Mouse (Mus musculus): ENCODE measurements at regions not wholly inside any gene's neighbourhood (a gene's known extent, or its start where the extent isn't known, plus 50 kb on each side); places are given as distances from the start of the nearest gene placed in this dataset.
"Not testable (repeated sequence)": the region's sequence is repeated elsewhere in the genome, so short reads cannot be mapped to it uniquely, and the experiment has no call there.

GRCm38 (mm10) chr5:82034776-82035175, 1014.8 kb downstream of the Adgrl3 start:
- no peak overlapping the region for H3K9ac ChIP-seq
- no peak overlapping the region for H3K4me2 ChIP-seq
- no peaks in the 10 kb centered on the region for H3K36me3 ChIP-seq (replicated peaks)
- H3K9me3 ChIP-seq, result no peaks in the 10 kb centered on the region
- H3K27me3 ChIP-seq (replicated peaks), result no peaks in the 10 kb centered on the region
- no peaks in the 10 kb centered on the region for H3K4me1 ChIP-seq
- H3K4me3 ChIP-seq, result no peak overlapping the region
- no peak overlapping the region for H3K27ac ChIP-seq
- 92% methylated on average over 7 of the region's 7 CpGs for WGBS
- ATAC-seq (replicated peaks), result no peak

- 79% methylated on average over 2 of the region's 2 CpGs for WGBS
- no peak overlapping the region for H3K4me2 ChIP-seq
- H3K4me1 ChIP-seq, result no peaks in the 10 kb centered on the region
- H3K9ac ChIP-seq, result no peak overlapping the region
- no peaks in the 10 kb centered on the region for H3K27me3 ChIP-seq (replicated peaks)
- no peak overlapping the region for H3K27ac ChIP-seq
- H3K36me3 ChIP-seq (replicated peaks), result no peaks in the 10 kb centered on the region
- H3K9me3 ChIP-seq, result no peaks in the 10 kb centered on the region
- no peak overlapping the region for H3K4me3 ChIP-seq
- no peak for ATAC-seq (replicated peaks)
Observed at GRCm38 (mm10) chr5:82046106-82046505, 1026.2 kb downstream of the Adgrl3 start.

GRCm38 (mm10) chr5:82059108-82059838, 1039.3 kb downstream of the Adgrl3 start:
- Histone ChIP-seq H3K36me3 (replicated peaks) (no peaks in the 10 kb centered on the region), H3K9ac (no peak overlapping the region), H3K27ac (no peak overlapping the region), H3K4me1 (no peaks in the 10 kb centered on the region), H3K4me3 (no peak overlapping the region), H3K4me2 (no peak overlapping the region), H3K9me3 (no peaks in the 10 kb centered on the region), H3K27me3 (replicated peaks) (no peaks in the 10 kb centered on the region)
- no peak for ATAC-seq (replicated peaks)
- 98% methylated on average over 2 of the region's 2 CpGs for WGBS

GRCm38 (mm10) chr5:82060679-82061078, 1040.7 kb downstream of the Adgrl3 start:
- WGBS, result 69% methylated on average over 1 of the region's 1 CpGs
- H3K27me3 ChIP-seq (replicated peaks), result no peaks in the 10 kb centered on the region
- H3K4me1 ChIP-seq, result no peaks in the 10 kb centered on the region
- H3K9me3 ChIP-seq, result no peaks in the 10 kb centered on the region
- no peaks in the 10 kb centered on the region for H3K36me3 ChIP-seq (replicated peaks)
- no peak overlapping the region for H3K27ac ChIP-seq
- no peak overlapping the region for H3K4me2 ChIP-seq
- H3K4me3 ChIP-seq, result no peak overlapping the region
- ATAC-seq (replicated peaks), result no peak
- no peak overlapping the region for H3K9ac ChIP-seq

GRCm38 (mm10) chr5:82069221-82069620, 1049.3 kb downstream of the Adgrl3 start:
- H3K4me2 ChIP-seq; H3K4me3 ChIP-seq; H3K27ac ChIP-seq; H3K9me3 ChIP-seq; H3K27me3 ChIP-seq (replicated peaks); H3K9ac ChIP-seq; H3K36me3 ChIP-seq (replicated peaks); H3K4me1 ChIP-seq; ATAC-seq (replicated peaks): not testable (repeated sequence)
- 88% methylated on average over 13 of the region's 13 CpGs for WGBS

GRCm38 (mm10) chr5:82089401-82089800, 1069.5 kb downstream of the Adgrl3 start:
- Histone ChIP-seq H3K4me3 (no peak overlapping the region), H3K27ac (no peak overlapping the region), H3K27me3 (replicated peaks) (no peaks in the 10 kb centered on the region), H3K9ac (no peak overlapping the region), H3K36me3 (replicated peaks) (no peaks in the 10 kb centered on the region), H3K9me3 (no peaks in the 10 kb centered on the region), H3K4me1 (no peaks in the 10 kb centered on the region), H3K4me2 (no peak overlapping the region)
- 78% methylated on average over 2 of the region's 2 CpGs for WGBS
- ATAC-seq (replicated peaks), result no peak

- no peaks in the 10 kb centered on the region for H3K9me3 ChIP-seq
- H3K27me3 ChIP-seq (replicated peaks), result no peaks in the 10 kb centered on the region
- H3K36me3 ChIP-seq (replicated peaks), result no peaks in the 10 kb centered on the region
- H3K9ac ChIP-seq, result no peak overlapping the region
- no peak for ATAC-seq (replicated peaks)
- no peaks in the 10 kb centered on the region for H3K4me1 ChIP-seq
- H3K4me2 ChIP-seq, result no peak overlapping the region
- H3K4me3 ChIP-seq, result no peak overlapping the region
- H3K27ac ChIP-seq, result no peak overlapping the region
- 88% methylated on average over 6 of the region's 6 CpGs for WGBS
Observed at GRCm38 (mm10) chr5:82103056-82103807, 1083.3 kb downstream of the Adgrl3 start.

- no peak overlapping the region for H3K4me3 ChIP-seq
- ATAC-seq (replicated peaks), result no peak
- H3K27ac ChIP-seq, result no peak overlapping the region
- no peak overlapping the region for H3K4me2 ChIP-seq
- WGBS, result 91% methylated on average over 3 of the region's 3 CpGs
- no peaks in the 10 kb centered on the region for H3K9me3 ChIP-seq
- no peak overlapping the region for H3K9ac ChIP-seq
- H3K36me3 ChIP-seq (replicated peaks), result no peaks in the 10 kb centered on the region
- no peaks in the 10 kb centered on the region for H3K4me1 ChIP-seq
- H3K27me3 ChIP-seq (replicated peaks), result no peaks in the 10 kb centered on the region
Observed at GRCm38 (mm10) chr5:82103857-82104256, 1083.9 kb downstream of the Adgrl3 start.

GRCm38 (mm10) chr5:82125921-82126459, 1106.1 kb downstream of the Adgrl3 start:
- Histone ChIP-seq H3K9ac (no peak overlapping the region), H3K27me3 (replicated peaks) (no peaks in the 10 kb centered on the region), H3K4me3 (no peak overlapping the region), H3K9me3 (no peaks in the 10 kb centered on the region), H3K4me1 (0 out of 2 replicates have a peak, but pooled peaks cover 2% of the 10 kb centered on the region), H3K27ac (peak overlapping the region; percentile 4; the same call in 1 of the 2 replicates), H3K36me3 (replicated peaks) (no peaks in the 10 kb centered on the region), H3K4me2 (no peak overlapping the region)
- 29% methylated on average over 2 of the region's 2 CpGs for WGBS
- ATAC-seq (replicated peaks), result 0 out of 2 replicates have a peak, but pooled peaks have one; percentile 42

GRCm38 (mm10) chr5:82142063-82142462, 1122.1 kb downstream of the Adgrl3 start:
- no peak for ATAC-seq (replicated peaks)
- Histone ChIP-seq H3K36me3 (replicated peaks) (no peaks in the 10 kb centered on the region), H3K27ac (no peak overlapping the region), H3K4me3 (no peak overlapping the region), H3K4me1 (no peaks in the 10 kb centered on the region), H3K27me3 (replicated peaks) (no peaks in the 10 kb centered on the region), H3K9me3 (no peaks in the 10 kb centered on the region), H3K9ac (no peak overlapping the region), H3K4me2 (no peak overlapping the region)
- 88% methylated on average over 1 of the region's 1 CpGs for WGBS

All from midbrain, embryonic 15.5 days (tissue).